Mouse (Mus musculus) MEL (cell line): ENCODE measurements at regions not wholly inside any gene's neighbourhood (a gene's known extent, or its start where the extent isn't known, plus 50 kb on each side); places are given as distances from the start of the nearest gene placed in this dataset.
"Not testable (repeated sequence)": the region's sequence is repeated elsewhere in the genome, so short reads cannot be mapped to it uniquely, and the experiment has no call there.

Experiments
- DNase-seq: peaks from one replicate; pipeline ENCODE4 v3.0.0; 2011; ENCODE audit warnings: low read depth, low spot score
- H3K27ac ChIP-seq: 2 replicates; pipeline ENCODE4 v1.5.1; 2012; ENCODE audit warnings: low read depth, mild to moderate bottlenecking, control low read depth, low read length, moderate library complexity; ENCODE audit not compliant: control insufficient read depth
- H3K27me3 ChIP-seq, 2 experiments: fragments of 150-350 bp in 1 of 2; sonication (generic) in 1 of 2; 2 replicates each; pipeline ENCODE4 v1.6.1; 2012; ENCODE audit warnings: low read length in 2 of 2, mild to moderate bottlenecking in 2 of 2, improper control_type of control experiment in 1 of 2, moderate library complexity in 1 of 2; ENCODE audit not compliant: insufficient read depth in 2 of 2, control insufficient read depth in 1 of 2
- H3K36me3 ChIP-seq, 2 experiments: 2 replicates each; pipeline ENCODE4 v1.6.1; 2012 to 2014; ENCODE audit warnings: low read length in 2 of 2, improper control_type of control experiment in 1 of 2, inconsistent platforms in 1 of 2, mild to moderate bottlenecking in 1 of 2; ENCODE audit not compliant: insufficient read depth in 2 of 2, control insufficient read depth in 1 of 2
- H3K4me1 ChIP-seq, 2 experiments: fragments of 150-350 bp in 1 of 2; sonication (generic) in 1 of 2; 2 replicates each; pipeline ENCODE4 v1.6.1; 2012; ENCODE audit warnings: low read length in 2 of 2, improper control_type of control experiment in 1 of 2, mild to moderate bottlenecking in 1 of 2; ENCODE audit not compliant: insufficient read depth in 2 of 2, control insufficient read depth in 1 of 2
- H3K4me3 ChIP-seq, 2 experiments: fragments of 150-350 bp in 1 of 2; sonication (generic) in 1 of 2; 2 replicates each; pipeline ENCODE4 v1.5.1; 2012; ENCODE audit warnings: low read depth in 2 of 2, low read length in 2 of 2, mild to moderate bottlenecking in 2 of 2, moderate library complexity in 2 of 2, control low read depth in 1 of 2, improper control_type of control experiment in 1 of 2; ENCODE audit not compliant: control insufficient read depth in 1 of 2, insufficient read depth in 1 of 2
- H3K79me2 ChIP-seq: 2 replicates; pipeline ENCODE4 v1.6.1; 2012; ENCODE audit warnings: mild to moderate bottlenecking, low read length, moderate library complexity; ENCODE audit not compliant: control insufficient read depth, poor library complexity, insufficient read depth
- H3K9ac ChIP-seq: 2 replicates; pipeline ENCODE4 v1.6.1; 2012; ENCODE audit warnings: low read depth, mild to moderate bottlenecking, control low read depth, low read length, moderate library complexity; ENCODE audit not compliant: control insufficient read depth, poor library complexity, severe bottlenecking
- H3K9me3 ChIP-seq: fragments of 150-350 bp; sonication (generic); replicated peaks from 2 replicates; pipeline ENCODE4 v1.6.1; 2012; ENCODE audit warnings: mild to moderate bottlenecking, low read length, improper control_type of control experiment, moderate library complexity; ENCODE audit not compliant: insufficient read depth
- E2F4 ChIP-seq: IDR thresholded peaks from 2 replicates; pipeline ENCODE4 v1.6.1; 2011; ENCODE audit warnings: low read depth, low read length, improper control_type of control experiment, borderline replicate concordance
- ELF1 ChIP-seq: IDR thresholded peaks from 2 replicates; pipeline ENCODE4 v1.6.1; 2014; ENCODE audit warnings: low read depth, mild to moderate bottlenecking, inconsistent platforms, low read length, improper control_type of control experiment, moderate library complexity
- EP300 ChIP-seq, 2 experiments: IDR thresholded peaks; 2 replicates each; pipeline ENCODE4 v1.6.1; 2011; ENCODE audit warnings: improper control_type of control experiment in 2 of 2, low read length in 2 of 2, low read depth in 1 of 2, mild to moderate bottlenecking in 1 of 2
- GABPA ChIP-seq: IDR thresholded peaks from 2 replicates; pipeline ENCODE4 v1.6.1; 2012; ENCODE audit warnings: low read depth, mild to moderate bottlenecking, inconsistent platforms, low read length, improper control_type of control experiment, moderate library complexity
- KAT2A ChIP-seq: conservative IDR thresholded peaks from 2 replicates; pipeline ENCODE4 v1.6.1; 2012; ENCODE audit warnings: low read depth, low read length, improper control_type of control experiment, inconsistent platforms
- MAZ ChIP-seq: IDR thresholded peaks from 2 replicates; pipeline ENCODE4 v1.6.1; 2012; ENCODE audit warnings: low read depth, mild to moderate bottlenecking, inconsistent platforms, low read length, improper control_type of control experiment
- MYB ChIP-seq: IDR thresholded peaks from 2 replicates; pipeline ENCODE4 v1.6.1; 2011; ENCODE audit warnings: mild to moderate bottlenecking, low read depth, low read length, improper control_type of control experiment
- NRF1 ChIP-seq: IDR thresholded peaks from 2 replicates; pipeline ENCODE4 v1.6.1; 2014; ENCODE audit warnings: low read depth, mild to moderate bottlenecking, inconsistent platforms, low read length, improper control_type of control experiment, moderate library complexity; ENCODE audit not compliant: poor library complexity, insufficient read depth, severe bottlenecking
- POLR2A ChIP-seq, 2 experiments: IDR thresholded peaks; 2 replicates each; pipeline ENCODE4 v1.6.1; 2011 to 2012; ENCODE audit warnings: low read length in 2 of 2, mild to moderate bottlenecking in 2 of 2, control low read depth in 1 of 2, improper control_type of control experiment in 1 of 2, low read depth in 1 of 2, moderate library complexity in 1 of 2; ENCODE audit not compliant: control insufficient read depth in 1 of 2, insufficient read depth in 1 of 2, poor library complexity in 1 of 2
- POLR2AphosphoS2 ChIP-seq: IDR thresholded peaks from 2 replicates; pipeline ENCODE4 v1.6.1; 2011; ENCODE audit warnings: low read length, improper control_type of control experiment
- RAD21 ChIP-seq: IDR thresholded peaks from 2 replicates; pipeline ENCODE4 v1.6.1; 2011; ENCODE audit warnings: mild to moderate bottlenecking, low read depth, low read length, improper control_type of control experiment
- RCOR1 ChIP-seq: IDR thresholded peaks from 2 replicates; pipeline ENCODE4 v1.6.1; 2012; ENCODE audit warnings: low read depth, mild to moderate bottlenecking, inconsistent platforms, low read length, improper control_type of control experiment
- TAL1 ChIP-seq: IDR thresholded peaks from 2 replicates; pipeline ENCODE4 v1.6.1; 2012; ENCODE audit warnings: mild to moderate bottlenecking, inconsistent platforms, low read length, moderate library complexity, mixed read lengths
- TCF12 ChIP-seq: IDR thresholded peaks from 2 replicates; pipeline ENCODE4 v1.6.1; 2014; ENCODE audit warnings: low read depth, mild to moderate bottlenecking, inconsistent platforms, low read length, improper control_type of control experiment, moderate library complexity
- USF1 ChIP-seq: IDR thresholded peaks from 2 replicates; pipeline ENCODE4 v1.6.1; 2014; ENCODE audit warnings: low read depth, mild to moderate bottlenecking, inconsistent platforms, low read length, improper control_type of control experiment, moderate library complexity
- USF2 ChIP-seq, 2 experiments: IDR thresholded peaks; 2 replicates each; pipeline ENCODE4 v1.6.1; 2011 to 2012; ENCODE audit warnings: improper control_type of control experiment in 2 of 2, low read length in 2 of 2, borderline replicate concordance in 1 of 2, inconsistent platforms in 1 of 2, low read depth in 1 of 2, mild to moderate bottlenecking in 1 of 2; ENCODE audit not compliant: insufficient read depth in 1 of 2
- ZC3H11A ChIP-seq: IDR thresholded peaks from 2 replicates; pipeline ENCODE4 v1.6.1; 2012; ENCODE audit warnings: low read depth, mild to moderate bottlenecking, inconsistent platforms, low read length, improper control_type of control experiment
- ZKSCAN1 ChIP-seq: IDR thresholded peaks from 2 replicates; pipeline ENCODE4 v1.6.1; 2012; ENCODE audit warnings: low read depth, mild to moderate bottlenecking, inconsistent platforms, low read length, improper control_type of control experiment, moderate library complexity
- ZNF384 ChIP-seq: IDR thresholded peaks from 2 replicates; pipeline ENCODE4 v1.6.1; 2012; ENCODE audit warnings: low read depth, mild to moderate bottlenecking, inconsistent platforms, low read length, improper control_type of control experiment

DNA sequence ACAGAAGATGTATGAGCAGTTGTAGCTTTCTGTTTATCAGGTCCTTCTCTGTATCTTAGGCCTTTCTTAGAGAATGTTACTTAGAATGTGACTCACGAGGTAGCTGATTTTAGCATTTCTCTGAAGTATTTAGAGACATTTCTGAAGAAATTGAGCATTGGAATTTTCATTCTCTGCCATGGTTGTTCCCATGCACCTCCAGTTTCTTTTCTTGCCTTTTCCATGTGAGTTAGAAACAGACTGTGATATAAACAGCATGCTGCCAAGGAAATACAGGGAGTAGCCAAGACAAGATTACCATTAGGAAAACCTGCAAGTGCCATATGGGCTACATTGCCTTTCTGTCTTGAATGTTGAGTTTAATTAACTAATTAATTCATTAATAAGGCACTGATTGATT is 971.7 kb upstream of the Cobl start:
- H3K36me3 ChIP-seq, result no peaks in the 10 kb centered on the region
- H3K79me2 ChIP-seq, result no peaks in the 10 kb centered on the region
- H3K9me3 ChIP-seq, result no peaks in the 10 kb centered on the region
- H3K4me3 ChIP-seq, result no peak overlapping the region
- DNase-seq, result no peak
- no peak for TF ChIP-seq ZNF384
- TF ChIP-seq GABPA, result no peak
- no peak for TF ChIP-seq ZKSCAN1
- no peak for TF ChIP-seq POLR2A (IDR thresholded peaks at IDR 0.05; ENCODE audit: control insufficient read depth in 1 of 2, insufficient read depth in 1 of 2, low read depth in 1 of 2, low read length in 2 of 2, poor library complexity in 1 of 2)
- TF ChIP-seq TAL1, result no peak
- no peak for TF ChIP-seq USF1
- no peak for TF ChIP-seq ELF1
- TF ChIP-seq E2F4, result no peak
- TF ChIP-seq TCF12, result no peak
- no peak for TF ChIP-seq MAZ
- no peak for TF ChIP-seq RCOR1
- no peak for TF ChIP-seq POLR2AphosphoS2
- no peak for TF ChIP-seq KAT2A
- TF ChIP-seq ZC3H11A, result no peak
- TF ChIP-seq EP300 (IDR thresholded peaks at IDR 0.05; ENCODE audit: low read depth in 1 of 2, low read length in 2 of 2), result no peak
- TF ChIP-seq RAD21, result no peak
- TF ChIP-seq NRF1, result no peak
- TF ChIP-seq USF2 (IDR thresholded peaks at IDR 0.05; ENCODE audit: borderline replicate concordance in 1 of 2, insufficient read depth in 1 of 2, low read depth in 1 of 2, low read length in 2 of 2), result no peak
- TF ChIP-seq MYB, result no peak
- H3K27me3 ChIP-seq, result no peaks in the 10 kb centered on the region
- no peaks in the 10 kb centered on the region for H3K4me1 ChIP-seq
- no peak overlapping the region for H3K9ac ChIP-seq
- no peak overlapping the region for H3K27ac ChIP-seq

DNA sequence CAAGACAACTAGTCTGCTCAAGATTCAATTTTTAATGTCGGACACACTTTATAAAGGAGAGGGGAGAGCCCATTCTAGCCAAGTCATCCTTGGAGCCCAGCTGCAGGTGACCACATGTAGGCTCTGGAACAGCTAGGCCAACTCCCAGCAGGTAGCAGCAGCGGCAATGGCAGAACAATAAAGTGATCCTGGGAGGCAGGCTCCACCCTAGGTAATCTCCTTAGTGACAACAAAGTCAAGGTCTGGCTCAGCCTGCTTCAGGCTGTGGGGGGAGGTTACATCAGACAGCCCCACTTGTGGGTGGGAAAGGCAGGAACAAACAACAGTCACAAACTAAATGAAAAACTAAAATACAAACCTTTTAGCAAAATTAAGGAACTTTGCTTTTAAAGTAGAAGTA is 953.1 kb upstream of the Cobl start:
- H3K4me3 ChIP-seq, H3K27ac ChIP-seq, H3K9me3 ChIP-seq, H3K4me1 ChIP-seq, H3K27me3 ChIP-seq, DNase-seq, H3K9ac ChIP-seq, H3K36me3 ChIP-seq, H3K79me2 ChIP-seq: not testable (repeated sequence)
